Mouse (Mus musculus): Measurements from ENCODE around the gene Atg16l1.

Atg16l1 gene

GRCm38 (mm10) chr1:87829621-87830211 lies 74.0 kb downstream of the Atg16l1 start:
- DNase-seq (ENCODE audit: low spot score), result no peak

GRCm38 (mm10) chr1:87836453-87836852 lies 80.8 kb downstream of the Atg16l1 start:
- DNase-seq (ENCODE audit: low spot score), result no peak

GRCm38 (mm10) chr1:87837018-87837417 lies 81.3 kb downstream of the Atg16l1 start:
- no peak for DNase-seq (ENCODE audit: low spot score)

- no peak for DNase-seq (ENCODE audit: low spot score)
Measured at GRCm38 (mm10) chr1:87840411-87841208, 84.9 kb downstream of the Atg16l1 start.

Measured in MN1 (cell line).